Mouse (Mus musculus): ENCODE results near the gene Cpt1c. TPM values are rescaled to one million over a fixed set of nuclear protein-coding genes. Genes with fewer than 3 reads are reported as not detected.

Cpt1c gene
- polyA plus RNA-seq, 1 experiment from 2014 or later = 63.9 TPM

- Histone ChIP-seq H3K4me3 (replicated peaks; ENCODE audit: low read length) (no peak overlapping the region), H3K36me3 (ENCODE audit: control insufficient read depth, insufficient read depth) (peaks cover 63% of the 10 kb centered on the region), H3K9me3 (ENCODE audit: control insufficient read depth, low read length) (no peaks in the 10 kb centered on the region), H3K27me3 (replicated peaks; ENCODE audit: control insufficient read depth, insufficient read depth, low read length) (no peaks in the 10 kb centered on the region), H3K4me2 (ENCODE audit: low read length) (no peak overlapping the region), H3K27ac (ENCODE audit: low read length) (no peak overlapping the region), H3K9ac (replicated peaks; ENCODE audit: low read depth, low read length) (no peak overlapping the region), H3K4me1 (replicated peaks; ENCODE audit: control insufficient read depth, insufficient read depth, low read length) (peaks cover 1% of the 10 kb centered on the region; the same call in 1 of the 2 replicates)
- 86% methylated on average over 3 of the region's 3 CpGs for WGBS
- no peak for ATAC-seq
These were observed 29.9 kb upstream of the Cpt1c start for GRCm38 (mm10) chr7:45004546-45004945.

GRCm38 (mm10) chr7:45002440-45002839, 27.8 kb upstream of the Cpt1c start:
- Histone ChIP-seq H3K36me3 (ENCODE audit: control insufficient read depth, insufficient read depth) (peaks cover 54% of the 10 kb centered on the region), H3K4me3 (replicated peaks; ENCODE audit: low read length) (no peak overlapping the region), H3K9me3 (ENCODE audit: control insufficient read depth, low read length) (no peaks in the 10 kb centered on the region), H3K9ac (replicated peaks; ENCODE audit: low read depth, low read length) (no peak overlapping the region), H3K27me3 (replicated peaks; ENCODE audit: control insufficient read depth, insufficient read depth, low read length) (no peaks in the 10 kb centered on the region), H3K4me2 (ENCODE audit: low read length) (no peak overlapping the region), H3K4me1 (replicated peaks; ENCODE audit: control insufficient read depth, insufficient read depth, low read length) (peaks cover 19% of the 10 kb centered on the region), H3K27ac (ENCODE audit: low read length) (no peak overlapping the region)
- ATAC-seq = no peak
- 92% methylated on average over 7 of the region's 7 CpGs for whole genome bisulfite sequencing

DNA sequence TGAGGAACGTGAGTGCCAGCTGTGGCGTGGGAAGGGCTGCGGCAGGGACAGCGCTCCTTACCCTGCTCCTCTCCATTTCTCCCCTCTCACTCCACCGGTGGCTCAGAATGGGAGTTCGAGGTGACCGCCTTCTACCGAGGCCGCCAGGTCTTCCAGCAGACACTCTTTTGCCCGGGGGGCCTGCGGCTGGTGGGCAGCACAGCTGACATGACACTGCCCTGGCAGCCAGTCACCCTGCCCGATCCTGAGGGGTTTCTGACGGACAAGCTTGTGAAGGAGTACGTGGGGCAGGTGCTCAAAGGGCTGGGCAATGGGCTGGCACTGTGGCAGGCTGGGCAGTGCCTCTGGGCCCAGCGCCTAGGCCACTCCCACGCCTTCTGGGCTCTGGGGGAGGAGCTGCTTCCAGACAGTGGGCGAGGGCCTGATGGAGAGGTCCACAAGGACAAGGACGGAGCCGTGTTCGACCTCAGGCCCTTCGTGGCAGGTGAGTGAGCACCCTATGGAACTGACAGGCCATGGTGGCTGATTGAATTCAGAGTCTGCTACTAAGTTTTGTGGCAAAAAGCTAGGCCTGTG, 26.0 kb upstream of the Cpt1c start:
- Histone ChIP-seq H3K27ac (ENCODE audit: low read length) (no peak overlapping the region), H3K9me3 (ENCODE audit: control insufficient read depth, low read length) (no peaks in the 10 kb centered on the region), H3K36me3 (ENCODE audit: control insufficient read depth, insufficient read depth) (peaks cover 40% of the 10 kb centered on the region), H3K4me1 (replicated peaks; ENCODE audit: control insufficient read depth, insufficient read depth, low read length) (peaks cover 22% of the 10 kb centered on the region), H3K9ac (replicated peaks; ENCODE audit: low read depth, low read length) (no peak overlapping the region), H3K4me2 (ENCODE audit: low read length) (no peak overlapping the region), H3K4me3 (replicated peaks; ENCODE audit: low read length) (no peak overlapping the region), H3K27me3 (replicated peaks; ENCODE audit: control insufficient read depth, insufficient read depth, low read length) (no peaks in the 10 kb centered on the region)
- 84% methylated on average over 21 of the region's 21 CpGs for WGBS
- ATAC-seq = no peak

- peaks cover 22% of the 10 kb centered on the region for H3K4me1 ChIP-seq (replicated peaks; ENCODE audit: control insufficient read depth, insufficient read depth, low read length)
- no peak overlapping the region for H3K27ac ChIP-seq (ENCODE audit: low read length)
- no peaks in the 10 kb centered on the region for H3K27me3 ChIP-seq (replicated peaks; ENCODE audit: control insufficient read depth, insufficient read depth, low read length)
- no peak overlapping the region for H3K4me3 ChIP-seq (replicated peaks; ENCODE audit: low read length)
- no peak for ATAC-seq
- no peaks in the 10 kb centered on the region for H3K9me3 ChIP-seq (ENCODE audit: control insufficient read depth, low read length)
- H3K9ac ChIP-seq (replicated peaks; ENCODE audit: low read depth, low read length) = no peak overlapping the region
- H3K4me2 ChIP-seq (ENCODE audit: low read length) = no peak overlapping the region
- peaks cover 33% of the 10 kb centered on the region for H3K36me3 ChIP-seq (ENCODE audit: control insufficient read depth, insufficient read depth)
- 88% methylated on average over 11 of the region's 11 CpGs for WGBS
These were observed 25.1 kb upstream of the Cpt1c start for GRCm38 (mm10) chr7:44999753-45000152.

GRCm38 (mm10) chr7:44998501-44998955, 23.9 kb upstream of the Cpt1c start, which contains the start of gene Bcl2l12:
Bcl2l12 (minus strand) TSS chr7:44998712.
- peaks cover 26% of the 10 kb centered on the region for H3K36me3 ChIP-seq (ENCODE audit: control insufficient read depth, insufficient read depth)
- ATAC-seq = no peak

DNA sequence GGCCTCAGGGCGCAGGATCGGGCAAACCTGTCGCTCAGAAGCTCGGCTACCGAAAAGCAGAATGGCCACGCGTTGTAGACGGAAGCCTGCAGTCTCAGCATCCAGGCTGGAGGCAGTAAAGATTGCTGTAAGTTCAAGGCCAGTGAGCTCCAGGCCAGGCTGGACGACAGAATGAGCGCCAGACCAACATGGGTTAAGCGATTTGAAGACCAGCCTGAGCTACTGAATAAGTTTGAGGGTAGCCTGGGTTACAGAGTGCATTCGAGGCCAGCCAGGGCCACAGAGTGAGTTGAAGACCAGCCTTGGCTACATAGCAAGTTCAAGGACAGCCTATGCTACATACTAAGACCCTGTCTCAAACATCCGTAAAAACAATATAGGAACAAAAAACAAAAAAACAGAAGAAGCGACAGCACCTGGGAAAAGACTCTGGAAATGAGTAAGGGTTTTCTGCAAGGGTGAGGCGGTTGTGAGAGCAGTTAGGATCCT, 23.3 kb upstream of the Cpt1c start:
- peaks cover 23% of the 10 kb centered on the region for H3K36me3 ChIP-seq (ENCODE audit: control insufficient read depth, insufficient read depth)
- ATAC-seq = no peak

More at GRCm38 (mm10) chr7:44998501-44998955, 23.9 kb upstream of the Cpt1c start, which contains the start of gene Bcl2l12:
- H3K9me3 ChIP-seq (ENCODE audit: control insufficient read depth, low read length) = no peaks in the 10 kb centered on the region
- H3K4me1 ChIP-seq (replicated peaks; ENCODE audit: control insufficient read depth, insufficient read depth, low read length) = peaks cover 22% of the 10 kb centered on the region
- H3K9ac ChIP-seq (replicated peaks; ENCODE audit: low read depth, low read length) = peak within 1 kb of the TSS; percentile 68
- peak within 1 kb of the TSS; percentile 59 for H3K4me3 ChIP-seq (replicated peaks; ENCODE audit: low read length)
- 2% methylated on average over 18 of the region's 18 CpGs for WGBS
- no peaks in the 10 kb centered on the region for H3K27me3 ChIP-seq (replicated peaks; ENCODE audit: control insufficient read depth, insufficient read depth, low read length)
- peak within 1 kb of the TSS; percentile 77 for H3K4me2 ChIP-seq (ENCODE audit: low read length)
- peak within 1 kb of the TSS; percentile 74 for H3K27ac ChIP-seq (ENCODE audit: low read length)

GRCm38 (mm10) chr7:44997231-44997939, 22.7 kb upstream of the Cpt1c start, which contains the start of gene Irf3:
Irf3 (plus strand) TSS chr7:44997648.
- H3K27ac ChIP-seq (ENCODE audit: low read length) = peak within 1 kb of the TSS; percentile 74
- H3K9me3 ChIP-seq (ENCODE audit: control insufficient read depth, low read length) = no peaks in the 10 kb centered on the region
- H3K9ac ChIP-seq (replicated peaks; ENCODE audit: low read depth, low read length) = peak within 1 kb of the TSS; percentile 68
- peak within 1 kb of the TSS; percentile 59 for H3K4me3 ChIP-seq (replicated peaks; ENCODE audit: low read length)
- H3K4me2 ChIP-seq (ENCODE audit: low read length) = peak within 1 kb of the TSS; percentile 77
- H3K4me1 ChIP-seq (replicated peaks; ENCODE audit: control insufficient read depth, insufficient read depth, low read length) = peaks cover 22% of the 10 kb centered on the region
- peaks cover 20% of the 10 kb centered on the region for H3K36me3 ChIP-seq (ENCODE audit: control insufficient read depth, insufficient read depth)
- under 1% methylated on average over 43 of the region's 43 CpGs for WGBS
- peak; percentile 94 for ATAC-seq
- no peaks in the 10 kb centered on the region for H3K27me3 ChIP-seq (replicated peaks; ENCODE audit: control insufficient read depth, insufficient read depth, low read length)

More for the DNA sequence above, 23.3 kb upstream of the Cpt1c start:
- H3K9ac ChIP-seq (replicated peaks; ENCODE audit: low read depth, low read length) = peak overlapping the region; percentile 68
- no peaks in the 10 kb centered on the region for H3K27me3 ChIP-seq (replicated peaks; ENCODE audit: control insufficient read depth, insufficient read depth, low read length)
- peak overlapping the region; percentile 74 for H3K27ac ChIP-seq (ENCODE audit: low read length)
- H3K4me1 ChIP-seq (replicated peaks; ENCODE audit: control insufficient read depth, insufficient read depth, low read length) = peaks cover 22% of the 10 kb centered on the region
- peak overlapping the region; percentile 77 for H3K4me2 ChIP-seq (ENCODE audit: low read length)
- 3% methylated on average over 15 of the region's 15 CpGs for WGBS
- H3K9me3 ChIP-seq (ENCODE audit: control insufficient read depth, low read length) = no peaks in the 10 kb centered on the region
- peak overlapping the region; percentile 59 for H3K4me3 ChIP-seq (replicated peaks; ENCODE audit: low read length)

DNA sequence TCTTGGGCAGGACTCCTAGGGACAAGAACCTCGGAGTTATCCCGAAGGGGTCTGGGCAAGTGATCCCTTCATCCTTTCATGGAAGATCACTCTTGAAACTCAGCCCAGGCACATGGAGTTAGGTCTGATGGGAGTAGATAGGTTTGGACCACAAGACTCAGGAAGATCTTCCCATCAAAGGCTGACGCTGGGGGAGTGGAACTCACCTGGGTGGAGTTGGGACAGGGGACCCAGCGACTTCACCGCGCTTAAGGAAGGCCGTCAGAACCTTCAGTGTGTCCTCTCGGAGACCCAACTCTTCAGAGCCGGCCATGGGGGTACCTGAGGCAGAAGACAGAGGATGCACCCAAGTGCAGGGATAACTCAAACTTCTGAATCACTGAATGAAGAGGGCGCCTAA, 22.0 kb upstream of the Cpt1c start:
- peak overlapping the region; percentile 59 for H3K4me3 ChIP-seq (replicated peaks; ENCODE audit: low read length)
- H3K27ac ChIP-seq (ENCODE audit: low read length) = no peak overlapping the region
- peaks cover 22% of the 10 kb centered on the region for H3K4me1 ChIP-seq (replicated peaks; ENCODE audit: control insufficient read depth, insufficient read depth, low read length)
- peak overlapping the region; percentile 58 for H3K4me2 ChIP-seq (ENCODE audit: low read length)
- no peaks in the 10 kb centered on the region for H3K27me3 ChIP-seq (replicated peaks; ENCODE audit: control insufficient read depth, insufficient read depth, low read length)
- H3K36me3 ChIP-seq (ENCODE audit: control insufficient read depth, insufficient read depth) = peaks cover 13% of the 10 kb centered on the region
- 10% methylated on average over 10 of the region's 10 CpGs for WGBS
- ATAC-seq = no peak
- H3K9me3 ChIP-seq (ENCODE audit: control insufficient read depth, low read length) = no peaks in the 10 kb centered on the region
- H3K9ac ChIP-seq (replicated peaks; ENCODE audit: low read depth, low read length) = peak overlapping the region; percentile 30

Data from forebrain, embryonic 16.5 days (tissue).